Mouse (Mus musculus) forebrain, embryonic 16.5 days (tissue): ENCODE measurements around the gene Hint3. TPM values are rescaled to one million over a fixed set of nuclear protein-coding genes. Genes with fewer than 3 reads are reported as not detected.

ENCODE experiments used
- polyA plus RNA-seq: library from polyadenylated mRNA; unstranded; fragments of >200 nt; fragmentation: Nextera tagmentation; extraction: Ambion mirVana; gene quantifications from 2 replicates; pipeline ENCODE4 v1.2.1, GENCODE M21; 2015

Hint3 gene
- polyA plus RNA-seq, 1 experiment from 2014 or later, result 22.9 TPM

Other genes with a start within 250 kb of the Hint3 start
- 24.6 and 26.4 TPM in 2 replicates for gene Trmt11, start 28.9 kb downstream of the Hint3 start, polyA plus RNA-seq
- gene Ncoa7, start 173.7 kb upstream of the Hint3 start, polyA plus RNA-seq, result 14.8 and 18.7 TPM in 2 replicates
- gene Hey2, start 213.2 kb upstream of the Hint3 start, polyA plus RNA-seq, result 3.4 and 3.9 TPM in 2 replicates